Mouse (Mus musculus) lung, embryonic 14.5 days (tissue): ENCODE results near the gene Rps10. TPM values are rescaled to one million over a fixed set of nuclear protein-coding genes. Genes with fewer than 3 reads are reported as not detected.

ENCODE experiments used
- ATAC-seq: fragments of 200-750 bp; cut with Nextera tagmentation; 2 replicates; pipeline ENCODE4 v1.8.0; 2017; ENCODE audit warnings: mild to moderate bottlenecking, moderate TSS enrichment, moderate library complexity; ENCODE audit not compliant: insufficient read depth
- DNase-seq: peaks from one replicate; pipeline ENCODE4 v3.0.0-alpha.2; 2015
- H3K27ac ChIP-seq: fragments of 300-500 bp; sonication (generic); 2 replicates; pipeline ENCODE4 v1.5.1; 2014; ENCODE audit warnings: low read depth, mild to moderate bottlenecking, moderate library complexity
- H3K27me3 ChIP-seq: fragments of 300-500 bp; sonication (generic); 2 replicates; pipeline ENCODE4 v1.6.1; 2014; ENCODE audit warnings: low read length, control low read depth; ENCODE audit not compliant: insufficient read depth
- H3K36me3 ChIP-seq: fragments of 300-500 bp; sonication (generic); 2 replicates; pipeline ENCODE4 v1.6.1; 2014; ENCODE audit warnings: control low read depth; ENCODE audit not compliant: insufficient read depth
- H3K4me1 ChIP-seq: fragments of 300-500 bp; sonication (generic); 2 replicates; pipeline ENCODE4 v1.6.1; 2014; ENCODE audit warnings: antibody characterized with exemption, control low read depth; ENCODE audit not compliant: insufficient read depth
- H3K4me2 ChIP-seq: fragments of 300-500 bp; sonication (generic); 2 replicates; pipeline ENCODE4 v1.6.1; 2014; ENCODE audit warnings: mild to moderate bottlenecking
- H3K4me3 ChIP-seq: fragments of 300-500 bp; sonication (generic); 2 replicates; pipeline ENCODE4 v1.5.1; 2014; ENCODE audit warnings: low read depth, low read length
- H3K9ac ChIP-seq: fragments of 300-500 bp; sonication (generic); 2 replicates; pipeline ENCODE4 v1.6.1; 2014
- H3K9me3 ChIP-seq: fragments of 300-500 bp; sonication (generic); 2 replicates; pipeline ENCODE4 v1.6.1; 2016; ENCODE audit warnings: low read depth, low read length, control low read depth
- CTCF ChIP-seq: IDR thresholded peaks from 2 replicates; pipeline ENCODE4 v1.5.1; 2016; ENCODE audit warnings: antibody characterized with exemption, low read depth
- WGBS: fragments of 180-500 bp; shearing (Covaris S2); extraction: QIAGEN DNeasy Blood & Tissue Kit; methylation state at CpG from one replicate; pipeline ENCODE4 v1.1.7; 2014; 5-methylcytosine and 5-hydroxymethylcytosine counted together
- polyA plus RNA-seq: library from polyadenylated mRNA; unstranded; fragments of >200 nt; fragmentation: Nextera tagmentation; extraction: Ambion mirVana; gene quantifications from 2 replicates; pipeline ENCODE4 v1.2.1, GENCODE M21; 2014

Gene Rps10
- polyA plus RNA-seq, 1 experiment from 2014 or later, result 1,191 TPM

DNA sequence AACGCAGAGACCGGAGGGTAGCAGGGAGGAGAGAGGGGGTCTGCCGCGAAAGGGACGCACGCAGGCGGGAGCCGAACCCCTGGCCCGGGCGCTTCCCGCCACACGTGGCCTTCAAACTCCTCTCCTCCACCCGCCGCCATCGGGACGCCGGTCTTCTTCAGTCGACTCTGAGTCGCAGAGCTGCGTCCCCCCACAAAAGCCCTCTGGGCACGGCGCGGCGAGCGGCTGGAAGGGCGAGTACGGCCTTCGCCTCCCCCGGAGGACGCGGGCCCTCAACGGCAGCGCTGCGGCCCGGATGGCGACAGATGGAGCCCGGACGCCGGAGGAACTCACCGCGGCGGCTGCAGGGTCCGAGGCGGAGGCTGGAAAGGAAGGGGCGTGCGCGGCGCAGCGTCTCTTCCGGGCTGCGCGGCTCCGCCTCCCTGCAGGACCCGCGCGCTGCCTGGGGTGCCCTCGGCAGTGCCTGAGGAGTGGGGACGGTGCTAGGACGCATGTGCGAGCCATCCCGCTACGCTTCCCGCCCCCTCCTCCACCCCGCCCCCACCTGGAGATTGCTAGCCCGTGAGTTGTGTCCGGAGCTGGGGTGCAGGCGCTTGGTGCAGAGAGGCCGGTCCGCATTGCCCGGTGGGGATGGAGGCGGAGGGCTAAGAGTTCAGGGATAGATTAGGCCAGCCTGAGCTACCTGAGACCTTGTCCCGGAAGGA, 1.4 kb downstream of the Rps10 start, which contains the start of gene RPS10-NUDT3:
TSS of gene RPS10-NUDT3 (minus strand) at position 352 of the 704 bp plus-strand sequence.
- Histone ChIP-seq H3K9ac (peak within 1 kb of the TSS; percentile 98), H3K36me3 (peaks cover 43% of the 10 kb centered on the region), H3K4me1 (peaks cover 13% of the 10 kb centered on the region), H3K27me3 (no peaks in the 10 kb centered on the region), H3K4me2 (peak within 1 kb of the TSS; percentile 88), H3K4me3 (peak within 1 kb of the TSS; percentile 99), H3K27ac (peak within 1 kb of the TSS; percentile 91), H3K9me3 (no peaks in the 10 kb centered on the region)
- no peak for TF ChIP-seq CTCF
- peak; percentile 97 for DNase-seq
- peak; percentile 98 for ATAC-seq
- WGBS, result 0% methylated on average over 71 of the region's 72 CpGs

DNA sequence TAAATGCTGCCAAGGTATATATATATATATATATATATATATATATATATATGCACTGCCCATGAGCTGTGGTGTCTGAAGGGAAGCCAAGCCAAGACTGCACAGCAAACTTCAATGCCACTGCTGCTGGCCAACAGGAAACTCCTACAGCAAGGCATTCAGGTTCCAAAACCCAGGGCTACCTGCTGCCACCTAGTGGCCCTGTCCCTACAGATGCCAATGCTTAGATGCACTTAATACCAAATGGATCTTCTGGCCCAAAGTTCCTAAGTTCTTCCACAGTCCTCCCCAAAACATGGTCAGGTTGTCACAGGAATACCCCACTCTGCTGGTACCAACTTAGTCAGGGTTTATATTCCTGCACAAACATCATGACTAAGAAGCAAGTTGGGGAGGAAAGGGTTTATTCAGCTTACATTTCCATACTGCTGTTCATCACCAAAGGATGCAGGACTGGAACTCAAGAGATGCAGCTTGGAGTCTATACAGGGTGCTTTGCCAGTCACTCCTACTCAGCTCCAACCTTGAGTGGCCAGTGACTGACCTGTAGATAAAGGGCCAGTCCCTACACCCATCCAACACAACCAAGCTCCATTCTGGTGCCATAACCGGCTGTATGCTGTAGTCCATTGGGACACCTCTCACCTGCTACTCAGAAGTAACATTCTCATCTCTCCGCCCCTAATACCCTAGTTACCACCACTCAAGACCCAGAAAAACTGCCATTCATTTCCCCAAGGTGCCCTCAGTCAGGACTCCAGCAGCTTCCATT, 7.0 kb downstream of the Rps10 start:
- WGBS, result 63% methylated on average over 2 of the region's 2 CpGs
- ATAC-seq (peak; percentile 33; the same call in 1 of the 2 replicates), DNase-seq (peak; percentile 95)
- no peak overlapping the region for H3K4me2 ChIP-seq
- no peaks in the 10 kb centered on the region for H3K9me3 ChIP-seq
- no peak overlapping the region for H3K27ac ChIP-seq
- H3K4me1 ChIP-seq, result peaks cover 4% of the 10 kb centered on the region; the same call in 1 of the 2 replicates
- H3K4me3 ChIP-seq, result no peak overlapping the region
- no peak overlapping the region for H3K9ac ChIP-seq
- peaks cover 54% of the 10 kb centered on the region for H3K36me3 ChIP-seq
- peak; percentile 89 for TF ChIP-seq CTCF
- H3K27me3 ChIP-seq, result no peaks in the 10 kb centered on the region

DNA sequence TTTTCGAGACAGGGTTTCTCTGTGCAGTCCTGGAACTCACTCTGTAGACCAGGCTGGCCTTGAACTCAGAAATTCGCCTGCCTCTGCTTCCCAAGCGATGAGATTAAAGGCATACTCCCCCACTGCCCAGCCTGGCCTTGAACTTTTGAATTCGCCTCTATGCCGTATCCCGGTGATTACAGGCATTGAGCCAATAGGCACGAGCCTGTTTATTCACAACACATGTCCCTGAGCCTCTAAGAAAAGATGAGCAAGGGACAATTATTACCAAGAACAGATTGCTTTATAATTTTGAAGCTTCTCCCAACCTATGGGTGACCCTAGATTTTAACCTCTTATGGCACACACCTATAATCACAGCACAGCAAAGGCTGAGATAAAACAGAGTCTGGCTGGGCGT, 8.1 kb downstream of the Rps10 start:
- no peak overlapping the region for H3K4me2 ChIP-seq
- H3K36me3 ChIP-seq, result peaks cover 45% of the 10 kb centered on the region
- H3K4me3 ChIP-seq, result no peak overlapping the region
- no peaks in the 10 kb centered on the region for H3K27me3 ChIP-seq
- H3K4me1 ChIP-seq, result peaks cover 5% of the 10 kb centered on the region; the same call in 1 of the 2 replicates
- H3K9me3 ChIP-seq, result no peaks in the 10 kb centered on the region
- H3K27ac ChIP-seq, result no peak overlapping the region
- DNase-seq, result no peak
- no peak for ATAC-seq
- no peak overlapping the region for H3K9ac ChIP-seq
- TF ChIP-seq CTCF, result no peak
- WGBS, result 91% methylated on average over 8 of the region's 8 CpGs

DNA sequence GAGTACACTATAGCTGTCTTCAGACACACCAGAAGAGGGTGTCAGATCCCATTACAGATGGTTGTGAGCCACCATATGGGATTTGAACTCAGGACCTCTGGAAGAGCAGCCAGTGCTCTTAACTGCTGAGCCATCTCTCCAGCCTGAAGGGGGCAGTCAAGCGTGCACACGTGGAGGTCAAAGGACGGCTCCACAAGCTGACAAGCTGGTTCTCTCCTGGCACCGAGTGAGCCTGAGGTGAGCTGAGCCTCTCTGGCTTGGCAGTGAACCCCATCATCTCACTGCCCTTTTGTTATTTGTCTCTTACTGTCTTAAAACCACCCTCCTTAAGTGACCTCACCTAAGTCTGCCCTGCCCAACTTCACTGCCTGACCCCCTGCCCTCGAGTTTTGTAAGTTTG, 9.0 kb downstream of the Rps10 start:
- WGBS, result 38% methylated on average over 5 of the region's 5 CpGs
- Histone ChIP-seq H3K4me2 (no peak overlapping the region), H3K4me1 (peaks cover 5% of the 10 kb centered on the region; the same call in 1 of the 2 replicates), H3K27ac (no peak overlapping the region), H3K9ac (no peak overlapping the region), H3K4me3 (no peak overlapping the region), H3K9me3 (no peaks in the 10 kb centered on the region), H3K36me3 (peaks cover 35% of the 10 kb centered on the region), H3K27me3 (no peaks in the 10 kb centered on the region)
- peak; percentile 32; the same call in 1 of the 2 replicates for TF ChIP-seq CTCF
- DNase-seq, result peak; percentile 35
- no peak for ATAC-seq

DNA sequence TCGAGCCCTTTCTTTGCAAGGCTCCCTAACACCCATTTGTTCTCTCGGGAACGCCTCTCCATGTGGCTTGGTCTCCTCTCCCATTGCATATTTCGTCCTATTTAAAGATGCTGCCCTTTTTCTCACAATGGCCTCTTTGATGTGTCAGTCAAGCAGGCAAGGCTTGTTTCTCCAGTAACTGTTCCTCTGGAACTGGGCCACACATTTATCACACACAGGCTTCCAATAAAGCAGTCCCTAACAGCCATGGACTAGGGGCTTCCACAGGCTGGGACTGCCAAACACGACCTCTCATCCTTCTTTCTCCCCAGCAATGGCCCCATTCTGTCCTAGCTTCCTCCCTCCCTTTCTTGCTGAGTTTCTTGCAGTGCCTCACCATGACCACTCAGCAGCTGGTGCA, 9.8 kb downstream of the Rps10 start:
- no peaks in the 10 kb centered on the region for H3K27me3 ChIP-seq
- H3K4me3 ChIP-seq, result no peak overlapping the region
- TF ChIP-seq CTCF, result no peak
- H3K4me2 ChIP-seq, result no peak overlapping the region
- H3K27ac ChIP-seq, result no peak overlapping the region
- H3K36me3 ChIP-seq, result peaks cover 28% of the 10 kb centered on the region
- ATAC-seq (no peak), DNase-seq (no peak)
- H3K9me3 ChIP-seq, result no peaks in the 10 kb centered on the region
- H3K9ac ChIP-seq, result no peak overlapping the region
- 23% methylated on average over 5 of the region's 5 CpGs for WGBS
- H3K4me1 ChIP-seq, result peaks cover 5% of the 10 kb centered on the region; the same call in 1 of the 2 replicates

DNA sequence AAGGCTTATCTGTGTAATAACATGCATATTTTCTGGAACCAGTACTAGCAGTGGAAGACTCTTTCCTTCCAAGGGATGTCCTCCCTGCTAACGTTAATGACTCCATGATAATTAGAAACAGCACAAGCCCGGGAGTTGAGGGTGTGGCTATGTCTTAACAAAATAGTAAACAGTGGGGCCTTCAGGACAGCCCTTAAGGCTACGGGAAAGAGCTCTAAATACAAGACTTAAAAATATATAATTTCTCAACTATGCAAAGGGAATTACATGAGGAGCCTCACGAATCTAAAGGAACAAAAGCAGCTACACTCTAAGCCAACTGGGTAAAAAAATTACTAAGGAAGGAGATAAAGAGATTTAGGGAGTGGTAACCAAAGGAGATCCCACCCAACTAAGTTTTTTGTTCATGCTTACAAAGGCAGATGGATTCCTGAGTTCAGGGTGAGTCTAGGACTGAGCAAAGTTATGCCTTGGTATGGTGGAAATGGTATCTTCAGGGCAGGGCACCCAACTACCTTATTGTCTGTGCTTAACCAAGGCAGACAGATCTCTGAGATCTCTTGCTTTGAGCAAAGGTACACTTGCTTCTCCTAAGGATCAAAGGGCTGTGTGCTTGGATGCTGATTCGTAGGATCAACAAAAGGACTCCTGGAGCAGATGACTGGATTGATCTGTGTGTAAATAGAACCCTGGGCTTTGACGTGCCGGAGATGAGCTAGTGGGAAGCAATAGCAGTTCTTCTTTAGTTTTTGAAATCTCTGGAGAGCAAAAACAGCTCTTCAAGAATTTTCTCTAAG, 10.8 kb downstream of the Rps10 start:
- TF ChIP-seq CTCF, result no peak
- Histone ChIP-seq H3K4me1 (peaks cover 5% of the 10 kb centered on the region; the same call in 1 of the 2 replicates), H3K27ac (no peak overlapping the region), H3K9ac (no peak overlapping the region), H3K9me3 (no peaks in the 10 kb centered on the region), H3K36me3 (peaks cover 17% of the 10 kb centered on the region), H3K4me2 (no peak overlapping the region), H3K4me3 (no peak overlapping the region), H3K27me3 (no peaks in the 10 kb centered on the region)
- no peak for ATAC-seq
- WGBS, result 42% methylated on average over 7 of the region's 7 CpGs
- DNase-seq, result no peak
